Mouse (Mus musculus) heart, embryonic 15.5 days (tissue): Measurements from ENCODE around the gene Pnmal1. TPM values are rescaled to one million over a fixed set of nuclear protein-coding genes. Genes with fewer than 3 reads are reported as not detected.
"Not testable (repeated sequence)": the region's sequence is repeated elsewhere in the genome, so short reads cannot be mapped to it uniquely, and the experiment has no call there.

Experiments used
- ATAC-seq: fragments of 200-750 bp; cut with Nextera tagmentation; replicated peaks from 2 replicates; pipeline ENCODE4 v1.8.0; 2017; ENCODE audit warnings: low read depth, moderate TSS enrichment; ENCODE audit not compliant: insufficient number of reproducible peaks, insufficient read depth, low FRiP score
- H3K27ac ChIP-seq: fragments of 300-500 bp; sonication (generic); 2 replicates; pipeline ENCODE4 v1.5.1; 2015; ENCODE audit warnings: mild to moderate bottlenecking, inconsistent platforms
- H3K27me3 ChIP-seq: fragments of 300-500 bp; sonication (generic); 2 replicates; pipeline ENCODE4 v1.6.1; 2015; ENCODE audit warnings: inconsistent platforms
- H3K36me3 ChIP-seq: fragments of 300-500 bp; sonication (generic); 2 replicates; pipeline ENCODE4 v1.6.1; 2015; ENCODE audit warnings: mild to moderate bottlenecking, inconsistent platforms
- H3K4me1 ChIP-seq: fragments of 300-500 bp; sonication (generic); replicated peaks from 2 replicates; pipeline ENCODE4 v1.6.1; 2015; ENCODE audit warnings: inconsistent platforms
- H3K4me2 ChIP-seq: fragments of 300-500 bp; sonication (generic); 2 replicates; pipeline ENCODE4 v1.6.1; 2015; ENCODE audit warnings: inconsistent platforms, mild to moderate bottlenecking, moderate library complexity
- H3K4me3 ChIP-seq: fragments of 300-500 bp; sonication (generic); 2 replicates; pipeline ENCODE4 v1.5.1; 2015; ENCODE audit warnings: mild to moderate bottlenecking, inconsistent platforms
- H3K9ac ChIP-seq: fragments of 300-500 bp; sonication (generic); 2 replicates; pipeline ENCODE4 v1.6.1; 2015; ENCODE audit warnings: mild to moderate bottlenecking, inconsistent platforms
- H3K9me3 ChIP-seq: fragments of 300-500 bp; sonication (generic); replicated peaks from 2 replicates; pipeline ENCODE4 v1.6.1; 2016; ENCODE audit warnings: inconsistent platforms
- WGBS: fragments of 180-500 bp; shearing (Covaris S2); methylation state at CpG from one replicate; pipeline ENCODE4 v1.1.7; 2015; ENCODE audit warnings: mixed read lengths; 5-methylcytosine and 5-hydroxymethylcytosine counted together
- polyA plus RNA-seq: library from polyadenylated mRNA; unstranded; fragments of >200 nt; fragmentation: Nextera tagmentation; extraction: Ambion mirVana; gene quantifications from 2 replicates; pipeline ENCODE4 v1.2.1, GENCODE M21; 2015

Pnmal1 gene
- polyA plus RNA-seq, 1 experiment from 2014 or later: 0.05 TPM

- H3K27me3 ChIP-seq: peaks cover 45% of the 10 kb centered on the region
- H3K36me3 ChIP-seq: no peaks in the 10 kb centered on the region
- no peaks in the 10 kb centered on the region for H3K9me3 ChIP-seq
- H3K27ac ChIP-seq: no peak overlapping the region
- peak overlapping the region; percentile 50 for H3K4me3 ChIP-seq
- H3K9ac ChIP-seq: peak overlapping the region; percentile 59
- WGBS: 5% methylated on average over 53 of the region's 53 CpGs
- H3K4me1 ChIP-seq: peaks cover 59% of the 10 kb centered on the region
- peak overlapping the region; percentile 95 for H3K4me2 ChIP-seq
- no peak for ATAC-seq
Measured at GRCm38 (mm10) chr7:16946441-16947348, 12.8 kb upstream of the Pnmal1 start.

GRCm38 (mm10) chr7:16947349-16947895 is 12.1 kb upstream of the Pnmal1 start:
- H3K4me3 ChIP-seq: peak overlapping the region; percentile 50
- 23% methylated on average over 22 of the region's 22 CpGs for WGBS
- H3K36me3 ChIP-seq: no peaks in the 10 kb centered on the region
- peaks cover 59% of the 10 kb centered on the region for H3K4me1 ChIP-seq
- ATAC-seq: no peak
- peak overlapping the region; percentile 59 for H3K9ac ChIP-seq
- H3K27ac ChIP-seq: peak overlapping the region; percentile 61; the same call in 1 of the 2 replicates
- H3K9me3 ChIP-seq: no peaks in the 10 kb centered on the region
- H3K4me2 ChIP-seq: peak overlapping the region; percentile 95
- peaks cover 45% of the 10 kb centered on the region for H3K27me3 ChIP-seq

- Histone ChIP-seq H3K27me3 (peaks cover 45% of the 10 kb centered on the region), H3K4me2 (peak overlapping the region; percentile 95), H3K9ac (no peak overlapping the region), H3K27ac (peak overlapping the region; percentile 61), H3K36me3 (no peaks in the 10 kb centered on the region), H3K4me3 (peak overlapping the region; percentile 17; the same call in 1 of the 2 replicates), H3K9me3 (no peaks in the 10 kb centered on the region), H3K4me1 (peaks cover 59% of the 10 kb centered on the region)
- WGBS: 3% methylated on average over 4 of the region's 4 CpGs
- ATAC-seq: peak; percentile 38
Measured at GRCm38 (mm10) chr7:16947959-16948361, 11.5 kb upstream of the Pnmal1 start.

- Histone ChIP-seq H3K36me3 (no peaks in the 10 kb centered on the region), H3K4me2 (no peak overlapping the region), H3K9me3 (no peaks in the 10 kb centered on the region), H3K27me3 (peaks cover 45% of the 10 kb centered on the region), H3K9ac (no peak overlapping the region), H3K4me3 (no peak overlapping the region), H3K4me1 (peaks cover 58% of the 10 kb centered on the region), H3K27ac (no peak overlapping the region)
- WGBS: 74% methylated on average over 8 of the region's 8 CpGs
- ATAC-seq: no peak
Measured at GRCm38 (mm10) chr7:16948923-16949458, 10.5 kb upstream of the Pnmal1 start.

- Histone ChIP-seq H3K4me2 (peak overlapping the region; percentile 64), H3K4me3 (peak overlapping the region; percentile 33), H3K27me3 (peaks cover 38% of the 10 kb centered on the region), H3K36me3 (no peaks in the 10 kb centered on the region), H3K9me3 (no peaks in the 10 kb centered on the region), H3K4me1 (peaks cover 46% of the 10 kb centered on the region), H3K27ac (no peak overlapping the region), H3K9ac (peak overlapping the region; percentile 2; the same call in 1 of the 2 replicates)
- peak; percentile 19; the same call in 1 of the 2 replicates for ATAC-seq
- WGBS: 10% methylated on average over 29 of the region's 29 CpGs
Measured at GRCm38 (mm10) chr7:16949908-16950841, 9.3 kb upstream of the Pnmal1 start.

- Histone ChIP-seq H3K9ac (no peak overlapping the region), H3K4me1 (peaks cover 40% of the 10 kb centered on the region), H3K4me2 (no peak overlapping the region; the same call in 1 of the 2 replicates), H3K4me3 (no peak overlapping the region), H3K27ac (no peak overlapping the region), H3K9me3 (no peaks in the 10 kb centered on the region), H3K36me3 (no peaks in the 10 kb centered on the region), H3K27me3 (peaks cover 29% of the 10 kb centered on the region)
- 23% methylated on average over 18 of the region's 18 CpGs for WGBS
- ATAC-seq: peak; percentile 47; the same call in 1 of the 2 replicates
Measured at GRCm38 (mm10) chr7:16950861-16951635, 8.4 kb upstream of the Pnmal1 start.

GRCm38 (mm10) chr7:16953776-16954175 is 5.7 kb upstream of the Pnmal1 start:
- not testable (repeated sequence) for H3K9me3 ChIP-seq, H3K36me3 ChIP-seq, H3K27ac ChIP-seq, ATAC-seq, H3K4me3 ChIP-seq, H3K4me2 ChIP-seq, H3K9ac ChIP-seq
- Histone ChIP-seq H3K4me1 (peaks cover 12% of the 10 kb centered on the region), H3K27me3 (peaks cover 11% of the 10 kb centered on the region)
- WGBS: 60% methylated on average over 2 of the region's 2 CpGs

- Histone ChIP-seq H3K36me3 (no peaks in the 10 kb centered on the region), H3K4me1 (peaks cover 4% of the 10 kb centered on the region; the same call in 1 of the 2 replicates), H3K27ac (no peak overlapping the region), H3K4me2 (no peak overlapping the region), H3K9me3 (no peaks in the 10 kb centered on the region), H3K9ac (no peak overlapping the region), H3K4me3 (no peak overlapping the region), H3K27me3 (no peaks in the 10 kb centered on the region)
- 50% methylated on average over 4 of the region's 4 CpGs for WGBS
- ATAC-seq: no peak
Measured at GRCm38 (mm10) chr7:16955712-16956111, 3.8 kb upstream of the Pnmal1 start.

- Histone ChIP-seq H3K27me3 (no peaks in the 10 kb centered on the region), H3K4me1 (0 out of 2 replicates have a peak, but pooled peaks cover 2% of the 10 kb centered on the region), H3K36me3 (no peaks in the 10 kb centered on the region), H3K4me3 (no peak overlapping the region), H3K9me3 (no peaks in the 10 kb centered on the region), H3K4me2 (no peak overlapping the region), H3K9ac (no peak overlapping the region), H3K27ac (no peak overlapping the region)
- ATAC-seq: no peak
- 69% methylated on average over 15 of the region's 15 CpGs for WGBS
Measured at GRCm38 (mm10) chr7:16956410-16957265, 2.8 kb upstream of the Pnmal1 start.
